Mouse (Mus musculus) midbrain, embryonic 16.5 days (tissue): ENCODE measurements around the gene Emid1. TPM values are rescaled to one million over a fixed set of nuclear protein-coding genes. Genes with fewer than 3 reads are reported as not detected.

Experiments used
- ATAC-seq: fragments of 200-750 bp; cut with Nextera tagmentation; 2 replicates; pipeline ENCODE4 v1.8.0; 2017; ENCODE audit warnings: moderate TSS enrichment
- H3K27ac ChIP-seq: fragments of 300-500 bp; sonication (generic); 2 replicates; pipeline ENCODE4 v1.5.1; 2014; ENCODE audit warnings: mild to moderate bottlenecking, low read length, mixed read lengths
- H3K27me3 ChIP-seq: fragments of 300-500 bp; sonication (generic); 2 replicates; pipeline ENCODE4 v1.6.1; 2014; ENCODE audit warnings: low read depth, low read length, mixed read lengths; ENCODE audit not compliant: control insufficient read depth, insufficient read depth
- H3K36me3 ChIP-seq: fragments of 300-500 bp; sonication (generic); 2 replicates; pipeline ENCODE4 v1.6.1; 2014; ENCODE audit warnings: mild to moderate bottlenecking, low read length, moderate library complexity, mixed read lengths; ENCODE audit not compliant: control insufficient read depth, insufficient read depth
- H3K4me1 ChIP-seq: fragments of 300-500 bp; sonication (generic); 2 replicates; pipeline ENCODE4 v1.6.1; 2014; ENCODE audit warnings: mild to moderate bottlenecking, low read length, mixed read lengths; ENCODE audit not compliant: control insufficient read depth, insufficient read depth
- H3K4me2 ChIP-seq: fragments of 300-500 bp; sonication (generic); 2 replicates; pipeline ENCODE4 v1.6.1; 2014; ENCODE audit warnings: mild to moderate bottlenecking, low read length, mixed read lengths
- H3K4me3 ChIP-seq: fragments of 300-500 bp; sonication (generic); 2 replicates; pipeline ENCODE4 v1.5.1; 2014; ENCODE audit warnings: low read depth, mild to moderate bottlenecking, low read length, moderate library complexity, mixed read lengths
- H3K9ac ChIP-seq: fragments of 300-500 bp; sonication (generic); 2 replicates; pipeline ENCODE4 v1.6.1; 2014; ENCODE audit warnings: low read depth, low read length, mixed read lengths
- H3K9me3 ChIP-seq: fragments of 300-500 bp; sonication (generic); replicated peaks from 2 replicates; pipeline ENCODE4 v1.6.1; 2014; ENCODE audit warnings: mild to moderate bottlenecking, low read length, mixed read lengths; ENCODE audit not compliant: control insufficient read depth, poor library complexity, severe bottlenecking
- WGBS: fragments of 180-500 bp; shearing (Covaris S2); extraction: QIAGEN DNeasy Blood & Tissue Kit; methylation state at CpG from one replicate; pipeline ENCODE4 v1.1.7; 2014; 5-methylcytosine and 5-hydroxymethylcytosine counted together
- polyA plus RNA-seq: library from polyadenylated mRNA; unstranded; fragments of >200 nt; fragmentation: Nextera tagmentation; extraction: Ambion mirVana; gene quantifications from 2 replicates; pipeline ENCODE4 v1.2.1, GENCODE M21; 2015

Gene Emid1
- polyA plus RNA-seq, 1 experiment from 2014 or later: 12.4 TPM

DNA sequence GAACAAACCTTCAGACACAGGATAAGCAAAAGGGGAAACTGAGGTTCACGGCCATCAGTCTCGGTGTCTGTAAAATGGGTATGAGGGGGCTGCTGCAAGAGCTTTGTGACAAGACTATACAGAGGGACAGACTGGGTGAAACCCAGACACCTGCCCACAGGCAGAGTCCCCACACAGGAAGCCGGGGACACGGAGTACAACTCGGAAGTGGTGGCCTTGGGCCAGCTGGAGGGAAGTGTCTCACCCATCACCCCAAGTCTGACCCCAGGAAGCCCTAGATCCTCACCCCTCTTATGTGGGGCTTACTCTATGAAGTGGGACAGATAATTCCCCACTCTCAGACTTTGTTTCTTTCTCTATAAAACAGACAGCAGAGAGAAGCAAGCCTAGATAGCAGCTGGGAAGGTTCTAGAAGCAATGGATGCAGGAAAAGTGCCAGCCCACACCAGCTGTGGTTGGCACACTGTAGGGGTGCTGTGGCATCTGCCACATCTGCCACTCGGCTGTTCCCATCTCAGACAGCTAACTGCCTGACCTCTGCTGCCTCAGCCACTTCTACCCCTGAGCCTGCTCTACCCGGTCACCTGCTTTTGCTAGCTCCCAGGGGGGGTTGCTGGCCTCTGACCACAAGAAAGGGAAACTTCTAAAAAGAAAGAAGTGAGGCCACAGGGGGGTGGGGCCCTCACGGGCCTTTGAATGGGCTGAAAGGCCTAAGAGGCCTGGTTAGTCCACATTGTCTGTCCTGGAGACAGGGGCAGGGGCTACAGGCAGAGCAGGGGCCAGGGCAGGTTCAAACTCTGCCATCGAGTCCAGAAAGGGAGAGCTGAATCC is 1.4 kb downstream of the Emid1 start:
- ATAC-seq: no peak
- Histone ChIP-seq H3K9me3 (no peaks in the 10 kb centered on the region), H3K27me3 (peaks cover 4% of the 10 kb centered on the region), H3K4me1 (peaks cover 14% of the 10 kb centered on the region), H3K4me3 (no peak overlapping the region), H3K9ac (no peak overlapping the region), H3K4me2 (no peak overlapping the region), H3K27ac (no peak overlapping the region), H3K36me3 (no peaks in the 10 kb centered on the region)
- WGBS: 58% methylated on average over 9 of the region's 9 CpGs

DNA sequence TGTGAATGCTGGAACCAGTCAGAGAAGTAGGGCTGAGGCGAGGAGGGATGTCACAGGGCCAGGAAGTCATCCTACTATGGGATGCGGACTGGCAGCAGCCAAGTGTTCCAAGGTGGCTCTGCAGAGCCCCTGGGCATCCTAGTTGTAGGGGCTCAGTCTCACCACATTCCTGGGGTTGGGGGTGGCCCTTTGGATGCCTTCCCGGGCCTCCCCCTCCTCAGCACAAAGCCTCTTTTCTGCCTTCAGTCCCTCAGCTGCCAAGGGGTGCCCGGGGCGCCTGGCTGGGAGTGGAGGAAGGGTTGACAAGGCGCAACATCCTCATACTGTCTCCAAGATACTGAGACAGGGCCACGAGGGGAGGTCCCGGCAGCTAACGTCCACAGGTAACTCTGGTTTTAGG is 2.1 kb downstream of the Emid1 start:
- Histone ChIP-seq H3K36me3 (no peaks in the 10 kb centered on the region), H3K4me2 (no peak overlapping the region), H3K9ac (no peak overlapping the region), H3K9me3 (no peaks in the 10 kb centered on the region), H3K4me1 (peaks cover 14% of the 10 kb centered on the region), H3K4me3 (no peak overlapping the region), H3K27me3 (peaks cover 4% of the 10 kb centered on the region), H3K27ac (no peak overlapping the region)
- ATAC-seq: peak; percentile 38; the same call in 1 of the 2 replicates
- 66% methylated on average over 9 of the region's 9 CpGs for WGBS

DNA sequence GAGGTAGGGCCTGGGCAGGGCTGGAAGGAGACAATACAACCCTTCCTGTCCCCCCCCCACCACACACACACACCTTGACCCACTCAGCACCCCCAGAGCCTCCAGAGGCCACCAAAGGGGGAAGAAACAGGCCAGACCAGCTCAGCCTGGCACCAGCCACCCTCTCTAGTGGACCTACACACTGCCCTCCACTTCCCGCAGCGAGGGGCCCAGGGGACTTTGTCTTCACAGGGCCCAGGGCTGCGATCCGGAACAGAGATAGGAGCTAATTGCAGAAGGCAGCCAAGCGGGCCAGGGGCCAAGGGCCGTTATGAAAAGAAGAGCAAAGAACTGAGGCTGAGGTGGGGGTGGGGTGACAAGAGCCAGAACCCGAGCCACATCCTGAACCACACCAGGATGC is 2.8 kb downstream of the Emid1 start:
- no peak for ATAC-seq
- Histone ChIP-seq H3K27me3 (peaks cover 4% of the 10 kb centered on the region), H3K4me2 (no peak overlapping the region), H3K9ac (0 out of 2 replicates have a peak overlapping the region, but pooled peaks have one; percentile 7), H3K9me3 (no peaks in the 10 kb centered on the region), H3K4me3 (no peak overlapping the region), H3K36me3 (no peaks in the 10 kb centered on the region), H3K27ac (no peak overlapping the region), H3K4me1 (peaks cover 14% of the 10 kb centered on the region)
- WGBS: 21% methylated on average over 7 of the region's 7 CpGs

DNA sequence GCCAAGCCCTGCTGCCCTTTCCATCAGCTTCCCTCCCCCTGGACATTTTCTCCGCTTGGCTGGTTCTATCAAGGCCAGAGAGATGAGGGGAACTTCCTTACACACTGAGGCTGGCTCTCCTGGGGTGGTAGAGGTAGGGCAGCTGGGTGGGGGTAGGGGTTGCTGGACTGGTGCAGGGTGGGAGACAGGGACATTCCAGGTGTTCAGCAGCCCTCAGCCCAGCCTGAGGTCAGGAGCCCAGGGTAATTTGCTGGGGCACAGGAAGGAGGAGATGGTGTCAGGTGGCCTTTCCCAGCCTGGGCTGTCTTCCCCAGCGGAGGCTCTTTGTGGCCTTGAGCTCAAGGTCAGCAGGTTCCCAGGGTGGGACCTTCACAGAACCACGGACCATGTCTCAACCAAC is 6.5 kb downstream of the Emid1 start:
- ATAC-seq: no peak
- WGBS: 77% methylated on average over 3 of the region's 3 CpGs
- Histone ChIP-seq H3K9ac (no peak overlapping the region), H3K4me1 (peaks cover 5% of the 10 kb centered on the region; the same call in 1 of the 2 replicates), H3K36me3 (no peaks in the 10 kb centered on the region), H3K27me3 (no peaks in the 10 kb centered on the region; the same call in 1 of the 2 replicates), H3K9me3 (no peaks in the 10 kb centered on the region), H3K4me2 (no peak overlapping the region), H3K4me3 (no peak overlapping the region), H3K27ac (no peak overlapping the region)

DNA sequence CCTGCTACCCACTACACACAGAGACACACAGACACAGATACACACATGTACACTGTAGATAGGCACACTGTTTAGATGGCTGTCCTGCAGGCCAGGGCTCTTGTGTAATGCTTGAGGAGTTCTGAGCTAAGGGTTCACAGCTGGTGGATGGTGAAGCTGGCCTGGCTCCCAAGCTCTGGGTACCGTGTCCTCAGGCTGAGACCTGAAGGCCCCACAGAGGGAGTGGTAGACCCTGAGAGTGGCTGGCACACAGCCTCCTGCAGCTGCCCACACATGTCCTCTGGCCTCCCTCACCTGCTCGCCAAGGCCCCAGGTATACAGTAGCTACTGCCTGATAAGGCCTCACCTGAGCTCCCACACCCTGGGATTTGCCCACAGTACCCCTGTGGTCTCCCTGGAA is 10.1 kb downstream of the Emid1 start:
- 88% methylated on average over 2 of the region's 2 CpGs for WGBS
- H3K36me3 ChIP-seq: no peaks in the 10 kb centered on the region
- H3K27me3 ChIP-seq: no peaks in the 10 kb centered on the region
- H3K27ac ChIP-seq: no peak overlapping the region
- no peak overlapping the region for H3K4me2 ChIP-seq
- no peak overlapping the region for H3K4me3 ChIP-seq
- H3K4me1 ChIP-seq: no peaks in the 10 kb centered on the region
- no peaks in the 10 kb centered on the region for H3K9me3 ChIP-seq
- ATAC-seq: no peak
- no peak overlapping the region for H3K9ac ChIP-seq

DNA sequence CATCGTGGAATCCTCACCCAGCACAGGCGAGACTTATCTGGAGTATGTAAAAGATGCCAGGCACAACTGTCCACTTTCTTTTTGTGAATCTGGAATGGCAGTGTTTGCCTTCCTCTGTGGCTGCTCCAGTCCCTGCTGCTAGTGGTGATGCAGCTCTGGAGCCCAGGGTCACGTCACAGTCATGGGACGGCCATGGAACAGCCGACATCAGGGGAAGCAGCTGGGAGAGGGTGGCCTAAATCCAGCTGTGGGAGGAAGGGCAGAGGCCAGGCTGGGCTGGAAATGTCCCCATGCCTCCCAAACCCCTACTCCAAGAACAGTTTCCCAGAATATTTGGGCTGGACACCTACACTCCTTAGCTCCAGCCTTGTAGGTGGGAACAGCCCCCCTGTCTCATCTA is 10.8 kb downstream of the Emid1 start:
- Histone ChIP-seq H3K27ac (no peak overlapping the region), H3K9me3 (no peaks in the 10 kb centered on the region), H3K4me3 (no peak overlapping the region), H3K4me1 (no peaks in the 10 kb centered on the region), H3K4me2 (no peak overlapping the region), H3K9ac (no peak overlapping the region), H3K36me3 (no peaks in the 10 kb centered on the region), H3K27me3 (no peaks in the 10 kb centered on the region)
- 95% methylated on average over 5 of the region's 5 CpGs for WGBS
- ATAC-seq: no peak

DNA sequence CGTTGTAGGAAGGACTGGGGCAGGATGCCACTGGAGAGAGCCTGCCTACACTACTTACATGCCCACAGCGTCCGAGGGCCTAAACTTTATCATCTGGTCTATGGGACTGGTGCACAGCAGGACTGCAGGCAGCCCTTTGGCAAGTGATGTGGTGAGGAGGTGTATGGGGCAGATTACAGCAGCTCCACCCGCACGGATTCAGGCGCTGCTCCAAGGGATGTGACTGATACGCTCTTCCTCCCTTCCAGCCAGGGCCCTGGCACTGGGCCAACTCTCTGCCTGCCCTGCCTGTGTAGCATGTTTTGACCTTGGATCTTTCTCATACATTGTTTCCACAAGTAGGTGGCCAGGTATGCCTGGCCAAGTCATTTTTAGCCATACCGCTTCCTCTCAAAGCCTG is 11.4 kb downstream of the Emid1 start:
- no peaks in the 10 kb centered on the region for H3K36me3 ChIP-seq
- 52% methylated on average over 8 of the region's 8 CpGs for WGBS
- H3K9ac ChIP-seq: no peak overlapping the region

DNA sequence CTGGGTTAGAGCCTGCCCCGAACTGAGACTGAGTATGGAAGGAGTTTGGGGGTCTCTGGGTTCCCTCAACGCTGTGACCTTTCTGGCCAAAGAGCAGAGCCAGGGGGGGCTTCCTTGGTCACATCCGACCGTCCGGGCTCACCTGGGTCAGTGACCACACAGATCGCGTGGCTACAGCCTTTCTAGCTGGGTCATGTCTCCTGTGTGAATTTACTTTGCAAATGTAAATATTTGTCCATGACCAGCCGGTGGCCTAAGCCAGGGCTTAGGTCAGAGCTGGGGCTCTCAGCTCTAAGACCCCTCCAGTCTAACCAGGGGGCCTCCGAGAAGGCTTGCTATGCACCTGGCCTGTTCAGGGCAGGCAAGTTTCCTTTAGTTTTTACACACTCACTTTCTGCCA is 12.7 kb downstream of the Emid1 start:
- ATAC-seq: no peak
- H3K27me3 ChIP-seq: no peaks in the 10 kb centered on the region
- no peaks in the 10 kb centered on the region for H3K4me1 ChIP-seq
- no peak overlapping the region for H3K9ac ChIP-seq
- H3K36me3 ChIP-seq: no peaks in the 10 kb centered on the region
- H3K4me3 ChIP-seq: no peak overlapping the region
- no peak overlapping the region for H3K27ac ChIP-seq
- WGBS: 81% methylated on average over 9 of the region's 9 CpGs
- H3K4me2 ChIP-seq: no peak overlapping the region
- no peaks in the 10 kb centered on the region for H3K9me3 ChIP-seq

More for the DNA sequence above, 11.4 kb downstream of the Emid1 start:
- H3K4me1 ChIP-seq: no peaks in the 10 kb centered on the region
- no peak for ATAC-seq
- no peaks in the 10 kb centered on the region for H3K27me3 ChIP-seq
- no peak overlapping the region for H3K4me2 ChIP-seq
- no peak overlapping the region for H3K4me3 ChIP-seq
- no peak overlapping the region for H3K27ac ChIP-seq
- no peaks in the 10 kb centered on the region for H3K9me3 ChIP-seq

DNA sequence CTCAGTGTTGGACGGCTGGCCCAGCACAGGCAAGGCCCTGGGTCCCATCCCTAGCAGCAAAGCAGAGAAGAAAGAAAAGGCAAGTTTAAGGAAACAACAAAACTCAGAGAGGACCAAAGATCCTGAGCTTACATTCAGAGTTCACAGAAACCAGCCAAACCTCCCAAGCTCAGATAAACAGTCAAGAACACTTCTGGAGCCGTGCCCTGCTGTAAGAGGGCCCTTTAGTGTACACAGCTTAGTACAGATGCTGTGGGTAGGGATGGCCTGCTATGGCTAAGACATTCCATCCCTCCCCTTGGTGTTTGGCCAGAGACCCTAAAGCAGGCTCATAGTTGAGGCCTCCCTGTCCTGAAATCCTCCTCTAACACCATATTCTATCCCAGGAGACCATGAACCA is 13.4 kb downstream of the Emid1 start:
- no peaks in the 10 kb centered on the region for H3K27me3 ChIP-seq
- H3K4me2 ChIP-seq: no peak overlapping the region
- H3K4me1 ChIP-seq: no peaks in the 10 kb centered on the region
- H3K9me3 ChIP-seq: no peaks in the 10 kb centered on the region
- H3K4me3 ChIP-seq: no peak overlapping the region
- no peak overlapping the region for H3K27ac ChIP-seq
- no peak for ATAC-seq
- WGBS: 80% methylated on average over 2 of the region's 2 CpGs
- no peak overlapping the region for H3K9ac ChIP-seq
- H3K36me3 ChIP-seq: no peaks in the 10 kb centered on the region
